Mouse (Mus musculus): ENCODE measurements at regions not wholly inside any gene's neighbourhood (a gene's known extent, or its start where the extent isn't known, plus 50 kb on each side); places are given as distances from the start of the nearest gene placed in this dataset.

- TF ChIP-seq POLR2A (IDR thresholded peaks at IDR 0.05; ENCODE audit: borderline replicate concordance, low read depth, low read length) (no peak), CTCF (IDR thresholded peaks at IDR 0.05; ENCODE audit: low read depth, low read length) (no peak)
These were observed 301.7 kb upstream of the Mef2c start for GRCm38 (mm10) chr13:83201931-83202671.
